Mouse (Mus musculus): ENCODE measurements around the gene Aes. TPM values are rescaled to one million over a fixed set of nuclear protein-coding genes. Genes with fewer than 3 reads are reported as not detected.

Gene Aes
- total RNA-seq, 2 experiments from 2014 or later = 630 to 638 TPM

- intact Hi-C loops (cut with DNase I) = loop anchor here (5.0 kb wide), 1 partner anchor 39 kb away; the partner anchor contains the start of gene Tle6
- DNase-seq (ENCODE audit: low spot score in 2 of 2) = no peak
Observed at GRCm38 (mm10) chr10:81563481-81563880, 4.2 kb downstream of the Aes start.

- DNase-seq (ENCODE audit: low spot score in 2 of 2) = no peak
- intact Hi-C loops (cut with DNase I) = loop anchor here (5.0 kb wide), 1 partner anchor 38 kb away; the partner anchor contains the start of gene Tle6
Observed at GRCm38 (mm10) chr10:81564216-81564615, 4.9 kb downstream of the Aes start.

GRCm38 (mm10) chr10:81564734-81565133 is 5.4 kb downstream of the Aes start:
- intact Hi-C loops (cut with DNase I) = loop anchor here (5.0 kb wide), 1 partner anchor 38 kb away; the partner anchor contains the start of gene Tle6
- DNase-seq (ENCODE audit: low spot score in 2 of 2) = peak; percentile 53 to 54

- no peak for DNase-seq (ENCODE audit: low spot score in 2 of 2)
- intact Hi-C loops (cut with DNase I) = no loop called here
Observed at GRCm38 (mm10) chr10:81565257-81566228, 6.3 kb downstream of the Aes start.

- DNase-seq (ENCODE audit: low spot score in 2 of 2) = no peak
- intact Hi-C loops (cut with DNase I) = no loop called here
Observed at GRCm38 (mm10) chr10:81568381-81569191, 9.3 kb downstream of the Aes start.

- intact Hi-C loops (cut with DNase I) = loop anchor here (2.0 kb wide), 1 partner anchor 27 kb away; no protein-coding TSS in a partner anchor
- DNase-seq (ENCODE audit: low spot score in 2 of 2) = no peak
Observed at GRCm38 (mm10) chr10:81569507-81570237, 10.4 kb downstream of the Aes start.

- intact Hi-C loops (cut with DNase I) = loop anchor here (2.0 kb wide), 1 partner anchor 26 kb away; no protein-coding TSS in a partner anchor
- DNase-seq (ENCODE audit: low spot score in 2 of 2) = no peak
Observed at GRCm38 (mm10) chr10:81570238-81570800, 11.0 kb downstream of the Aes start.

- intact Hi-C loops (cut with DNase I) = loop anchor here (1.0 to 2.0 kb wide), 2 partner anchors 26 to 35 kb away; partner anchors contain the start of gene BC025920
- DNase-seq (ENCODE audit: low spot score in 2 of 2) = peak; percentile 95 to 97
Observed at GRCm38 (mm10) chr10:81570831-81571500, 11.7 kb downstream of the Aes start.

GRCm38 (mm10) chr10:81571501-81571876 is 12.2 kb downstream of the Aes start:
- intact Hi-C loops (cut with DNase I) = loop anchor here (1.0 to 2.0 kb wide), 2 partner anchors 25 to 35 kb away; partner anchors contain the start of gene BC025920
- DNase-seq (ENCODE audit: low spot score in 2 of 2) = peak; percentile 99 to 100

- DNase-seq (ENCODE audit: low spot score in 2 of 2) = no peak
- intact Hi-C loops (cut with DNase I) = no loop called here
Observed at GRCm38 (mm10) chr10:81572133-81572671, 12.9 kb downstream of the Aes start.

- DNase-seq (ENCODE audit: low spot score in 2 of 2) = no peak
- intact Hi-C loops (cut with DNase I) = no loop called here
Observed at GRCm38 (mm10) chr10:81572975-81573374, 13.7 kb downstream of the Aes start.

- intact Hi-C loops (cut with DNase I) = no loop called here
- no peak for DNase-seq (ENCODE audit: low spot score in 2 of 2)
Observed at GRCm38 (mm10) chr10:81574081-81575056, 15.1 kb downstream of the Aes start, which contains the start of gene Tle2. Gene Tle2 (plus strand): TSS chr10:81574561.

- intact Hi-C loops (cut with DNase I) = no loop called here
- DNase-seq (ENCODE audit: low spot score in 2 of 2) = peak in 1 of 2 experiments; percentile 38
Observed at GRCm38 (mm10) chr10:81575208-81575631, 15.9 kb downstream of the Aes start.

- intact Hi-C loops (cut with DNase I) = no loop called here
- no peak for DNase-seq (ENCODE audit: low spot score in 2 of 2)
Observed at GRCm38 (mm10) chr10:81575695-81576094, 16.4 kb downstream of the Aes start.

- intact Hi-C loops (cut with DNase I) = no loop called here
- DNase-seq (ENCODE audit: low spot score in 2 of 2) = no peak
Observed at GRCm38 (mm10) chr10:81579967-81580366, 20.7 kb downstream of the Aes start.

GRCm38 (mm10) chr10:81580441-81581070 is 21.3 kb downstream of the Aes start:
- intact Hi-C loops (cut with DNase I) = no loop called here
- no peak for DNase-seq (ENCODE audit: low spot score in 2 of 2)

All from left cerebral cortex, postnatal 25 days (tissue).